Mouse (Mus musculus) CH12.LX (cell line): ENCODE measurements around the gene Vstm2l. TPM values are rescaled to one million over a fixed set of nuclear protein-coding genes. Genes with fewer than 3 reads are reported as not detected.

Source experiments
- DNase-seq: peaks from one replicate; pipeline ENCODE4 v3.0.0-alpha.2; 2013; ENCODE audit errors: extremely low read depth
- H3K27ac ChIP-seq: 2 replicates; pipeline ENCODE4 v1.5.1; 2012; ENCODE audit warnings: low read depth, mild to moderate bottlenecking, control low read depth, moderate library complexity; ENCODE audit not compliant: insufficient read depth
- H3K27me3 ChIP-seq: replicated peaks from 2 replicates; pipeline ENCODE3; 2012; ENCODE audit warnings: inconsistent platforms
- H3K36me3 ChIP-seq, 2 experiments: replicated peaks in 1 of 2; 2 replicates each; pipeline versions ENCODE3 to v1.6.1; 2012; ENCODE audit warnings: inconsistent platforms in 1 of 2, low read length in 1 of 2, mild to moderate bottlenecking in 1 of 2, mixed read lengths in 1 of 2, moderate library complexity in 1 of 2; ENCODE audit not compliant: control insufficient read depth in 1 of 2, insufficient read depth in 1 of 2
- H3K4me1 ChIP-seq, 2 experiments: 2 replicates each; pipeline ENCODE4 v1.6.1; 2012; ENCODE audit warnings: inconsistent platforms in 1 of 2, moderate library complexity in 1 of 2; ENCODE audit not compliant: insufficient read depth in 2 of 2, control insufficient read depth in 1 of 2
- H3K4me2 ChIP-seq: 2 replicates; pipeline ENCODE4 v1.6.1; 2012; ENCODE audit warnings: low read depth, mild to moderate bottlenecking, control low read depth; ENCODE audit not compliant: poor library complexity, insufficient read depth, severe bottlenecking
- H3K4me3 ChIP-seq, 3 experiments: fragments of 150-350 bp in 1 of 3; sonication (generic) in 1 of 3; replicated peaks in 1 of 3; 2 replicates each; pipeline versions ENCODE3 to v1.5.1; 2011 to 2012; ENCODE audit warnings: low read depth in 2 of 3, low read length in 2 of 3, mild to moderate bottlenecking in 2 of 3, moderate library complexity in 2 of 3, control low read depth in 1 of 3, improper control_type of control experiment in 1 of 3, inconsistent platforms in 1 of 3, mixed read lengths in 1 of 3; ENCODE audit not compliant: poor library complexity in 1 of 3
- H3K79me2 ChIP-seq: replicated peaks from 2 replicates; pipeline ENCODE4 v1.6.1; 2012; ENCODE audit warnings: mild to moderate bottlenecking, moderate library complexity; ENCODE audit not compliant: control insufficient read depth, poor library complexity, insufficient read depth, severe bottlenecking; ENCODE audit errors: extremely low read depth
- H3K9ac ChIP-seq: 2 replicates; pipeline ENCODE4 v1.6.1; 2012; ENCODE audit warnings: low read depth, mild to moderate bottlenecking, control low read depth, moderate library complexity; ENCODE audit not compliant: insufficient read depth
- H3K9me3 ChIP-seq: replicated peaks from 2 replicates; pipeline ENCODE3; 2012; ENCODE audit warnings: low read length, inconsistent platforms, mixed read lengths
- BHLHE40 ChIP-seq: IDR thresholded peaks from 2 replicates; pipeline ENCODE4 v1.6.1; 2011; ENCODE audit warnings: mild to moderate bottlenecking, low read depth, low read length, improper control_type of control experiment
- CHD2 ChIP-seq: IDR thresholded peaks from 2 replicates; pipeline ENCODE4 v1.6.1; 2011; ENCODE audit warnings: low read length, improper control_type of control experiment
- CTCF ChIP-seq, 2 experiments: IDR thresholded peaks in 1 of 2; conservative IDR thresholded peaks in 1 of 2; 2 replicates each; pipeline ENCODE4 v1.5.1; 2011 to 2012; ENCODE audit warnings: low read depth in 2 of 2, low read length in 2 of 2, improper control_type of control experiment in 1 of 2, inconsistent platforms in 1 of 2, mild to moderate bottlenecking in 1 of 2, moderate library complexity in 1 of 2
- ETS1 ChIP-seq: conservative IDR thresholded peaks from 2 replicates; pipeline ENCODE4 v1.6.1; 2012; ENCODE audit warnings: low read depth, mild to moderate bottlenecking, inconsistent platforms, low read length, improper control_type of control experiment, moderate library complexity
- MAX ChIP-seq: IDR thresholded peaks from 2 replicates; pipeline ENCODE4 v1.6.1; 2011; ENCODE audit warnings: low read length, improper control_type of control experiment
- MAZ ChIP-seq: IDR thresholded peaks from 2 replicates; pipeline ENCODE4 v1.6.1; 2012; ENCODE audit warnings: low read depth, mild to moderate bottlenecking, inconsistent platforms, low read length, improper control_type of control experiment, moderate library complexity
- MEF2A ChIP-seq: IDR thresholded peaks from 2 replicates; pipeline ENCODE4 v1.6.1; 2014; ENCODE audit warnings: low read depth, mild to moderate bottlenecking, inconsistent platforms, low read length, improper control_type of control experiment, borderline replicate concordance
- MXI1 ChIP-seq: IDR thresholded peaks from 2 replicates; pipeline ENCODE4 v1.6.1; 2011; ENCODE audit warnings: mild to moderate bottlenecking, low read depth, low read length, improper control_type of control experiment
- NELFE ChIP-seq: IDR thresholded peaks from 2 replicates; pipeline ENCODE4 v1.6.1; 2011; ENCODE audit warnings: low read depth, low read length, improper control_type of control experiment
- POLR2A ChIP-seq: IDR thresholded peaks from 2 replicates; pipeline ENCODE4 v1.6.1; 2011; ENCODE audit warnings: low read depth, mild to moderate bottlenecking, improper control_type of control experiment, low read length
- RCOR1 ChIP-seq: conservative IDR thresholded peaks from 2 replicates; pipeline ENCODE4 v1.6.1; 2012; ENCODE audit warnings: low read depth, mild to moderate bottlenecking, inconsistent platforms, low read length, improper control_type of control experiment
- UBTF ChIP-seq: IDR thresholded peaks from 2 replicates; pipeline ENCODE4 v1.6.1; 2012; ENCODE audit warnings: low read depth, mild to moderate bottlenecking, inconsistent platforms, low read length, improper control_type of control experiment, moderate library complexity
- USF1 ChIP-seq: IDR thresholded peaks from 2 replicates; pipeline ENCODE4 v1.6.1; 2014; ENCODE audit warnings: low read depth, mild to moderate bottlenecking, inconsistent platforms, low read length, improper control_type of control experiment
- USF2 ChIP-seq: conservative IDR thresholded peaks from 2 replicates; pipeline ENCODE4 v1.6.1; 2011; ENCODE audit warnings: low read depth, low read length, improper control_type of control experiment
- ZC3H11A ChIP-seq: IDR thresholded peaks from 2 replicates; pipeline ENCODE4 v1.6.1; 2012; ENCODE audit warnings: low read depth, mild to moderate bottlenecking, inconsistent platforms, low read length, improper control_type of control experiment
- ZMIZ1 ChIP-seq: IDR thresholded peaks from 2 replicates; pipeline ENCODE4 v1.6.1; 2012; ENCODE audit warnings: low read depth, mild to moderate bottlenecking, inconsistent platforms, low read length, improper control_type of control experiment
- dilution Hi-C: fragments of 300-500 bp; cut with MboI; formaldehyde crosslinking; loops from 2 replicates; pipeline ENCODE4 v1.14.3; 2020; ENCODE audit warnings: low sequenced_read_pairs; ENCODE audit not compliant: extremely low pct_unique_long_range_greater_than_20kb, extremely low pct_ligation_motif_present
- in situ Hi-C: fragments of 300-500 bp; cut with MboI; formaldehyde crosslinking; loops from 3 replicates; pipeline ENCODE4 v1.14.3; 2019; ENCODE audit warnings: low sequenced_read_pairs, low pct_ligation_motif_present, low pct_unique_long_range_greater_than_20kb, mixed read lengths
- polyA plus RNA-seq: library from polyadenylated mRNA; unstranded; fragments of >175 nt; gene quantifications from 2 replicates; pipeline ENCODE4 v1.2.1, GENCODE M21; 2012; ENCODE audit warnings: low read depth; ENCODE audit not compliant: insufficient read length
- total RNA-seq, 2 experiments: library from RNA; depleted of rRNA; stranded (reverse); fragments of 300-350 nt in 1 of 2; fragments of >200 nt in 1 of 2; gene quantifications; 2 replicates each; pipeline ENCODE4 v1.2.3; 2012 to 2014

The Vstm2l gene
- total and polyA plus RNA-seq, 3 experiments = not detected

DNA sequence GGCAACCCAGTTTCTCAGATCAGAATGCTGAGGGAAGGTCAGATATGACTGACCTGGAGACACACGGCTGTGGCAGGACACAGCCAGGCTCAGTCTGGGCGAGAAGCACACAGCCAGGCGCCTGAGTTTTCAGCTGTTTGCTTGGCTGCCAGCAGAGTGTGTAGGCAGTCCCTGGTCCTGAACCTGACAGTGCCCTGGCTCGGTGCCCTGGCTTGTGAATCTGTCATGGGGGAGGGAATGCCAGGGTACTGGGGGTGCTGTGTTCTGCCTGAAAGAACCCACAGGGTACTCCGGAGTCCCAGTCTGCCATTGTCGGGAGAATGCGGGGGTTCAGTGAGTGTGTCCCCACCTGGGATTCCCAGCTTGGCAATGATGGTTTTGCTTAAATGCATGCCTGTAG, 7.1 kb downstream of the Vstm2l start:
- H3K9ac ChIP-seq = no peak overlapping the region
- dilution Hi-C loops (no loop called here), in situ Hi-C loops (loop anchor here (10.0 kb wide), 1 partner anchor 287 kb away; no protein-coding TSS in a partner anchor)
- no peak for DNase-seq
- H3K9me3 ChIP-seq = no peaks in the 10 kb centered on the region
- TF ChIP-seq ZMIZ1 = no peak
- no peak for TF ChIP-seq MEF2A
- TF ChIP-seq NELFE = no peak
- TF ChIP-seq MAZ = no peak
- TF ChIP-seq USF1 = no peak
- TF ChIP-seq CTCF (conservative IDR thresholded peaks at IDR 0.05 in 1 of 2, IDR thresholded peaks at IDR 0.05 in 1 of 2; ENCODE audit: low read depth in 2 of 2, low read length in 2 of 2) = no peak
- no peak for TF ChIP-seq MAX
- no peak for TF ChIP-seq ZC3H11A
- no peak for TF ChIP-seq USF2
- TF ChIP-seq ETS1 = no peak
- no peak for TF ChIP-seq MXI1
- TF ChIP-seq POLR2A = no peak
- H3K4me1 ChIP-seq = 0 out of 4 replicates have a peak, but pooled peaks cover 0 to 4% of the 10 kb centered on the region in 2 experiments
- no peaks in the 10 kb centered on the region for H3K79me2 ChIP-seq
- no peak overlapping the region for H3K27ac ChIP-seq
- H3K4me3 ChIP-seq = no peak overlapping the region
- H3K36me3 ChIP-seq = no peaks in the 10 kb centered on the region
- peaks cover 97% of the 10 kb centered on the region for H3K27me3 ChIP-seq
- no peak overlapping the region for H3K4me2 ChIP-seq

DNA sequence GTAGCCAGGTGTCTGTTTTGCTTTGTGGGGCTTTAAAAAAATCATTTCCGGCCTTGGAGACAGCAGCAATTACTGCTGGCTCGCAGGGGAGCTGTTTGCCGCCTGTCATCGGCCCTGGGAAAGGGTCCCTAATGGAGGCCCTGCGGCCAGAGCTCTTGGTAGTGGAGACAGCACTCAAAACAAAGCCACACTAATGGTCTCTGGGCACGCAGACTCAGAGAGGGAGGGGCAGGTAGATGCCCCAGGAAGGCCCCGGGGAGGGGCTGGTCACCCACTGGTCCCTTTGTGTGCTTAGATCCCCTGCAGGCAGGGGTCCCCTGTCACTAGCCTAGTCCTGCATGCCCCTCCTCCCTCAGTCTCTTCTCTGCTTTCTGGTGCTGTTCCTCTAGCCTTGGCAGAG, 9.0 kb downstream of the Vstm2l start:
- Histone ChIP-seq H3K79me2 (no peaks in the 10 kb centered on the region), H3K9me3 (no peaks in the 10 kb centered on the region), H3K27ac (no peak overlapping the region), H3K4me1 (0 out of 4 replicates have a peak, but pooled peaks cover 0 to 4% of the 10 kb centered on the region in 2 experiments), H3K36me3 (no peaks in the 10 kb centered on the region), H3K27me3 (peaks cover 96% of the 10 kb centered on the region), H3K4me3 (no peak overlapping the region), H3K4me2 (no peak overlapping the region), H3K9ac (no peak overlapping the region)
- no peak for DNase-seq
- in situ Hi-C loops (loop anchor here (10.0 kb wide), 1 partner anchor 289 kb away; no protein-coding TSS in a partner anchor), dilution Hi-C loops (no loop called here)
- no peak for TF ChIP-seq UBTF
- no peak for TF ChIP-seq CHD2
- TF ChIP-seq BHLHE40 = no peak
- no peak for TF ChIP-seq RCOR1
- TF ChIP-seq ZC3H11A = no peak
- TF ChIP-seq ZMIZ1 = no peak
